Mouse (Mus musculus): ENCODE measurements at regions not wholly inside any gene's neighbourhood (a gene's known extent, or its start where the extent isn't known, plus 50 kb on each side); places are given as distances from the start of the nearest gene placed in this dataset.

GRCm38 (mm10) chr4:152775801-152776200, 298.1 kb upstream of the Kcnab2 start:
- Histone ChIP-seq H3K36me3 (ENCODE audit: insufficient read depth, low read length) (no peaks in the 10 kb centered on the region), H3K4me2 (ENCODE audit: low read depth, low read length, poor library complexity, severe bottlenecking) (no peak overlapping the region), H3K27me3 (ENCODE audit: insufficient read depth, low read length) (no peaks in the 10 kb centered on the region), H3K27ac (ENCODE audit: low read depth, low read length) (no peak overlapping the region), H3K4me1 (ENCODE audit: insufficient read depth, low read length) (no peaks in the 10 kb centered on the region), H3K4me3 (ENCODE audit: low read depth, low read length) (no peak overlapping the region), H3K9me3 (ENCODE audit: low read length) (no peaks in the 10 kb centered on the region), H3K9ac (replicated peaks; ENCODE audit: low read length, poor library complexity, severe bottlenecking) (no peak overlapping the region)
- TF ChIP-seq CTCF (IDR thresholded peaks at IDR 0.05) = no peak
- WGBS = 83% methylated on average over 6 of the region's 6 CpGs
- no peak for ATAC-seq (ENCODE audit: low FRiP score)
- DNase-seq (ENCODE audit: low spot score) = no peak

- 83% methylated on average over 7 of the region's 7 CpGs for WGBS
Observed at GRCm38 (mm10) chr4:152771386-152771785, 293.7 kb upstream of the Kcnab2 start.

DNA sequence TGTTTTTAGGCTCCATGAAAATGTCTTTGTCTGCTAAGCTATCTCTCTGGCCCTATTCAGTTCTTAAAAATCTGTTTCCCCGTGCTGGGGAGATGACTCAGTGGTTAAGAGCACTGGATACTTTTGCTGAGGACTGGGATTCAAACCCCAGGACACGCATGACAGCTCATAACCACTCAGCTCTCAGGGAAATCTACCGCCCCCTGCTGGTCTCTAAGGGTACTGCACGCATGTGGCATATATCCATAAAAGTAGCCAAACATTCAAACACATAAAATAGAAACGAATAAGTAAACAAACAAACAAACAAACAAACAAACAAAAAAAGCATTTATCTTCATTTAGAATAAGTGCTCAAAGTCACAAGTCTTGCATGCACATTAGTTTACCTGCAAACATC, 289.7 kb upstream of the Kcnab2 start:
- 87% methylated on average over 5 of the region's 5 CpGs for WGBS
- H3K9ac ChIP-seq (replicated peaks; ENCODE audit: low read length, poor library complexity, severe bottlenecking) = no peak overlapping the region
- TF ChIP-seq CTCF (IDR thresholded peaks at IDR 0.05) = peak; percentile 49

More at GRCm38 (mm10) chr4:152771386-152771785, 293.7 kb upstream of the Kcnab2 start:
- H3K4me2 ChIP-seq (ENCODE audit: low read depth, low read length, poor library complexity, severe bottlenecking) = no peak overlapping the region
- no peaks in the 10 kb centered on the region for H3K36me3 ChIP-seq (ENCODE audit: insufficient read depth, low read length)
- DNase-seq (ENCODE audit: low spot score) (no peak), ATAC-seq (ENCODE audit: low FRiP score) (no peak)
- no peak overlapping the region for H3K9ac ChIP-seq (replicated peaks; ENCODE audit: low read length, poor library complexity, severe bottlenecking)
- H3K27me3 ChIP-seq (ENCODE audit: insufficient read depth, low read length) = no peaks in the 10 kb centered on the region
- TF ChIP-seq CTCF (IDR thresholded peaks at IDR 0.05) = no peak
- no peak overlapping the region for H3K27ac ChIP-seq (ENCODE audit: low read depth, low read length)
- no peak overlapping the region for H3K4me3 ChIP-seq (ENCODE audit: low read depth, low read length)
- H3K9me3 ChIP-seq (ENCODE audit: low read length) = no peaks in the 10 kb centered on the region
- H3K4me1 ChIP-seq (ENCODE audit: insufficient read depth, low read length) = no peaks in the 10 kb centered on the region

DNA sequence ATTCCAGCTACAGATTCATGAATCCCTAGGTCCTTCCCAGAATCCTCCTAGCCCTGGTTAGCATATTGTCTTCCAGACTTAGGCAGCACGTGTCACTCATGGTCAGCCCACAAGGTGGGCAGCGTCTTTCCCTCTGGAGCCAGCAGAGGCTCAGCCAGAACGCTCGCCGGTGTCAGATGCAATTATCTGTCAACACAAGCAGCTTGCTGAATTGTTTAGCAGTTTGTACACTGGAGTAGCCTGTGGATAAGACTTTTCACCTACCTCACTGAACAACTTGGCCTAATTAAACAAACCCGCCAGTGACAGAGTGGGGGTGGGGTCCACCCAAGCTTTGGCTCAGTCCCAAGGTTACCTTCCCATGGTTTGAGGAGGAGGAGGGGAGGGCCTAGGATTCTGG, 285.4 kb upstream of the Kcnab2 start:
- Histone ChIP-seq H3K27me3 (ENCODE audit: insufficient read depth, low read length) (no peaks in the 10 kb centered on the region), H3K4me3 (ENCODE audit: low read depth, low read length) (no peak overlapping the region), H3K27ac (ENCODE audit: low read depth, low read length) (no peak overlapping the region), H3K9ac (replicated peaks; ENCODE audit: low read length, poor library complexity, severe bottlenecking) (no peak overlapping the region), H3K4me1 (ENCODE audit: insufficient read depth, low read length) (no peaks in the 10 kb centered on the region), H3K9me3 (ENCODE audit: low read length) (no peaks in the 10 kb centered on the region), H3K4me2 (ENCODE audit: low read depth, low read length, poor library complexity, severe bottlenecking) (no peak overlapping the region), H3K36me3 (ENCODE audit: insufficient read depth, low read length) (no peaks in the 10 kb centered on the region)
- no peak for TF ChIP-seq CTCF (IDR thresholded peaks at IDR 0.05)
- DNase-seq (ENCODE audit: low spot score) = no peak
- no peak for ATAC-seq (ENCODE audit: low FRiP score)
- 34% methylated on average over 6 of the region's 6 CpGs for WGBS

More for the DNA sequence above, 289.7 kb upstream of the Kcnab2 start:
- no peaks in the 10 kb centered on the region for H3K4me1 ChIP-seq (ENCODE audit: insufficient read depth, low read length)
- H3K4me3 ChIP-seq (ENCODE audit: low read depth, low read length) = no peak overlapping the region
- no peaks in the 10 kb centered on the region for H3K9me3 ChIP-seq (ENCODE audit: low read length)
- H3K27me3 ChIP-seq (ENCODE audit: insufficient read depth, low read length) = no peaks in the 10 kb centered on the region
- no peak for DNase-seq (ENCODE audit: low spot score)
- H3K27ac ChIP-seq (ENCODE audit: low read depth, low read length) = no peak overlapping the region
- H3K36me3 ChIP-seq (ENCODE audit: insufficient read depth, low read length) = no peaks in the 10 kb centered on the region
- no peak overlapping the region for H3K4me2 ChIP-seq (ENCODE audit: low read depth, low read length, poor library complexity, severe bottlenecking)
- ATAC-seq (ENCODE audit: low FRiP score) = no peak

DNA sequence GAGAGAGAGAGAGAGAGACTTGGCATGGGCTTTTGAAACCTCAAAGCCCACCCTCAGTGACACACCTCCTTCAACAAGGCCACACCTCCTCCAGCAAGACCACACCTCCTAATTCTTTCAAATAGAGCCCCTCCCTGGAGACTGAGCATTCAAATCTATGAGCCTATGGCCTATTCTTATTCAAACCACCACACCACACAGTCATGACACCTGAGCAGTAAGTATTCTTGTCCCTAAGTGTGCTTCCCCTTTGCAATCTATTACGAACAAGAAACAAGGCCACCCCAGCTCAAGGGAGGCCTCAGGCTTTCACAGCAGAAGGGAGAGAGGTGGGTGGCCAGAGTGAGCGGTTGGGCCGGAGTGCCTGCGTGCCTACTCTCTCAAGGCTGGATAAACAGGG, 284.9 kb upstream of the Kcnab2 start:
- H3K36me3 ChIP-seq (ENCODE audit: insufficient read depth, low read length) = no peaks in the 10 kb centered on the region
- TF ChIP-seq CTCF (IDR thresholded peaks at IDR 0.05) = no peak
- no peak overlapping the region for H3K27ac ChIP-seq (ENCODE audit: low read depth, low read length)
- DNase-seq (ENCODE audit: low spot score) = no peak
- no peak for ATAC-seq (ENCODE audit: low FRiP score)
- H3K4me3 ChIP-seq (ENCODE audit: low read depth, low read length) = no peak overlapping the region
- H3K9ac ChIP-seq (replicated peaks; ENCODE audit: low read length, poor library complexity, severe bottlenecking) = no peak overlapping the region
- H3K4me2 ChIP-seq (ENCODE audit: low read depth, low read length, poor library complexity, severe bottlenecking) = no peak overlapping the region
- no peaks in the 10 kb centered on the region for H3K4me1 ChIP-seq (ENCODE audit: insufficient read depth, low read length)
- H3K9me3 ChIP-seq (ENCODE audit: low read length) = no peaks in the 10 kb centered on the region
- H3K27me3 ChIP-seq (ENCODE audit: insufficient read depth, low read length) = no peaks in the 10 kb centered on the region
- 88% methylated on average over 4 of the region's 4 CpGs for WGBS

DNA sequence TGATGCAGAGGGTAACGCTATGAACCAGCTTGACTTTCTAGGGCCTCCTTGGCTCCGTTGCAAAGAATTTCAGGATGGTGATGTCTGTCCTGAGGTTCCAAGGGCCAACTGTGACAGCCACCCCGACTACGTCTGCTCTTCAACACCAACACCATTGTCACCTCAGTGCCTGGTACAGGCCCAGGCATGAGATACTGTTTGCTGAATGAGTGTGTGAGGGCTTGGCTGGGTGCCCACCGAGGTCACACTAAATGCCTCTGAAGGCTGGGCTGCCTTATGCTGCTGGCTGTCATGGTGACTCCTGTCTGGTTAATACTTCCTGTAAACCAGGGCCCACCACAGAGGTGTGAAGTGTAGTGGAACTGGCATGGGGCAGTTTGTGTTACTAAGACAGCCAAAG, 279.5 kb upstream of the Kcnab2 start:
- no peak overlapping the region for H3K4me2 ChIP-seq (ENCODE audit: low read depth, low read length, poor library complexity, severe bottlenecking)
- no peaks in the 10 kb centered on the region for H3K36me3 ChIP-seq (ENCODE audit: insufficient read depth, low read length)
- TF ChIP-seq CTCF (IDR thresholded peaks at IDR 0.05) = no peak
- DNase-seq (ENCODE audit: low spot score) = peak; percentile 52
- no peak overlapping the region for H3K9ac ChIP-seq (replicated peaks; ENCODE audit: low read length, poor library complexity, severe bottlenecking)
- H3K9me3 ChIP-seq (ENCODE audit: low read length) = no peaks in the 10 kb centered on the region
- no peak for ATAC-seq (ENCODE audit: low FRiP score)
- H3K27me3 ChIP-seq (ENCODE audit: insufficient read depth, low read length) = no peaks in the 10 kb centered on the region
- H3K27ac ChIP-seq (ENCODE audit: low read depth, low read length) = no peak overlapping the region
- H3K4me1 ChIP-seq (ENCODE audit: insufficient read depth, low read length) = no peaks in the 10 kb centered on the region
- no peak overlapping the region for H3K4me3 ChIP-seq (ENCODE audit: low read depth, low read length)
- 87% methylated on average over 5 of the region's 5 CpGs for WGBS
